Mouse (Mus musculus): ENCODE data around the gene Pygl. TPM values are rescaled to one million over a fixed set of nuclear protein-coding genes. Genes with fewer than 3 reads are reported as not detected.

Pygl gene
- polyA plus RNA-seq, 1 experiment from 2014 or later = 8.9 TPM

Other genes with a start within 250 kb of the Pygl start
- gene Sav1, start 244.5 kb downstream of the Pygl start, polyA plus RNA-seq (2015; fragmentation: Nextera tagmentation; extraction: Ambion mirVana) = 1.2 and 2.1 TPM in 2 replicates
- gene Nin, start 117.8 kb downstream of the Pygl start, polyA plus RNA-seq (2015; fragmentation: Nextera tagmentation; extraction: Ambion mirVana) = 14.1 and 16.3 TPM in 2 replicates
- gene Abhd12b, start 77.3 kb downstream of the Pygl start, polyA plus RNA-seq (2015; fragmentation: Nextera tagmentation; extraction: Ambion mirVana) = 0.16 and 0.25 TPM in 2 replicates
- 88.6 and 108 TPM in 2 replicates for gene Trim9, start 116.1 kb upstream of the Pygl start, polyA plus RNA-seq (2015; fragmentation: Nextera tagmentation; extraction: Ambion mirVana)
- 148 and 154 TPM in 2 replicates for gene Tmx1, start 221.6 kb upstream of the Pygl start, polyA plus RNA-seq (2015; fragmentation: Nextera tagmentation; extraction: Ambion mirVana)